Mouse (Mus musculus): ENCODE measurements around the gene Capn15. TPM values are rescaled to one million over a fixed set of nuclear protein-coding genes. Genes with fewer than 3 reads are reported as not detected.

Capn15 gene
- total RNA-seq, 2 experiments from 2014 or later = 5.7 to 9.6 TPM

DNA sequence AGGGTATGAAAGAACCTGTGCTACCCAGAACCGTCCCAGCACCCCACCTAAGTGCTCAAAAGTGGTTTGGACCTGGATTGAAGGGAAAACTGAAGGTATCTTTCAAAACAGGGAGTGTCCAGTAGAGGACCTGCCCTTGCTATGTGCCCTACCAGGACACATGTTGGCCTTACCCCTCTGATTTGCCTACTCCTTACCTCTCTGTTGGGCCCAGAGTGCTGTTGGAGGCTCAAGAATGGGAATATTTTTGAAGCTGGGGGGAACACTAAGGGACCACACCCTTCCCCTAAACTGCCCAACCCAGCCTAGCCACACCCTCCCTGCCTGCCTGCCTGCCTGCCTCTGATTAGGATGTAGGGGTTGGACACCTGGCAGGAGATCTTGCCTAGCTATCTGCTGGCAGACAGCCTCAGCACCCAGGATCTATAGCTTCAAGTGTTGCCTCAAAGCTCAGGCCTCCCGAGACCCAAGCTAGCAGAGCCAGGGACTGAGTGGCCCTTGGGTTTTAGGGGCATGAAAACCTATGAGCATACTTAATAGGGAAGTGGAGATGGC is 42.9 kb downstream of the Capn15 start:
- ATAC-seq (replicated peaks; ENCODE audit: low FRiP score, poor library complexity, severe bottlenecking) = peak; percentile 85

DNA sequence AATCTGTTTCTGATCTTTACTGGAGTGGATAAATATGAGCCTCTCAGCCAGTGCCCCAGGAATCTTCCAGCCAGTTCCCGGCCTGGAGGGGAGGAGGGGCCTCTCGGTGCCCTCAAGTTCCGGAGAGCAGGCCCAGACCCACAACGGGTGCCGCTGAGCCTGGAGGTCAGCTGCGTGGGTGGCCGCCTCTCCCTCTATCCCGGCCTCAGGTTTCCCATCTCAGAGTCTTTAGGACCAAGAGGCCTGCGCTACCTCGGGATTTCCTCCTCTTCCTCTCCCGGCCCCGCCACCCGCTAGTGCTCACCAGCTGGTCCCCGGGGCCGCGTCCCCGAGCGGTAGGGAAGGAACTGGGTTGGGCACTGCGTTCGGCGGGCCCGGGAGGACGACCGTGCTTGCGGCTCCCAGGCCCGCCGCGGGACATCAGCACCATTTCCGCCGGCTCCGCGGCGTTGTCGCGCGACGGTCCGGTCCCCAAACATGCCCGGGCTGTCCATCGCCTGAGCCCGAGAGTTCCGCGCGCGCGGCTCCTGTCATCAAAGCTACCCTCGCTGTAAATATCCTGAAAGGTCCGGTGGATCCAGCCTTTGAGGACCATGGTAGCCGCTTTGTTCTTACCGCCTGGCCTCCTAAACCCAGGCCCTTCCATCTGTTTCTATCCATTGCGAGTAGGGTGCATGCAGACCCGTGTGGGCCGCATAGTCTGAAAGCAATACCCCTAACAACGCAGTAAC is 43.9 kb downstream of the Capn15 start:
- ATAC-seq (replicated peaks; ENCODE audit: low FRiP score, poor library complexity, severe bottlenecking) = no peak

- ATAC-seq (replicated peaks; ENCODE audit: low FRiP score, poor library complexity, severe bottlenecking) = no peak
Observed at GRCm38 (mm10) chr17:25934526-25934925, 51.1 kb downstream of the Capn15 start.

- 0 out of 2 replicates have a peak, but pooled peaks have one; percentile 0 for ATAC-seq (replicated peaks; ENCODE audit: low FRiP score, poor library complexity, severe bottlenecking)
Observed at GRCm38 (mm10) chr17:25925348-25925747, 60.2 kb downstream of the Capn15 start.

- ATAC-seq (replicated peaks; ENCODE audit: low FRiP score, poor library complexity, severe bottlenecking) = no peak
Observed at GRCm38 (mm10) chr17:25922120-25922519, 63.5 kb downstream of the Capn15 start.

DNA sequence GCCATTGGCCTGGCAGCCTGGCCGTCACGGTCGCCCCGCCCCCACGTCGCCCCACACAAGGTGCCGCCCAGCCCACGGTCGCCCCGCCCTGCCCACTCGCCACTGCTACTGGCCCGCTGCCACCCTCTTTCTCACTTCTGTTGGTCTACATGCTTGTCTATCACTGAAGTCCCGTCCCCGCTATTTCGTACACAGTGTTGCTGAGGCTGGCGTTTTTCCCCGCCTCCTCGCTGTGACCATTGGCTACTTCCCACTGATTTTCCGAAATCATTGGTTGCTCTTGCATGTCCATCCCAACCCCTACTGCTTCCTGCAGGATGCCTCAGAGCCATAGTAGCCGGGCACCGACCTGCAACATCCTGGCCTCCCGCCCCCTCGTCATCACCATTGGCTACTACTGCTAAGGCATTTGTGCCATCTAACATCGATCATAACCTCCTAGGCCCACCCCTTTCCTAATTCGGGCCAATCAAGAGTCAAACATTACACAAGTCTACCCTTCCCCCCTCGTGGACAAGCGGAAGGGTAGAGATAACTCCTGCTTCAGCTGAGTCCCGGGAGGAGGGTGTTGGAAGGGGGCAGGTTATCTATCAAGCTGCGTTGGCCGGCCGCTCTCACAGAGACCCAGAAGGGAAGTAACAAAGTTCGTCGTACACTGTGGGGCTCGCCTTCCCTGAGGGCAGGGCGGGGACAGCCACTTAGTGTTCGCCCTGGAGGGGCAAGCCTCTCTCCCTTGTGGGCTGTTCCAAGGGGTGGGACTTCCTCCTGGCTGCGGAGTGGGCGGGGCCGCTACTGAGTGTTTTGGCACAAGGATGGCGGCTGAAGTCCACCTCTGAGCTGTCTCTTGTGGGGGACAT is 65.6 kb downstream of the Capn15 start:
- peak; percentile 85 for ATAC-seq (replicated peaks; ENCODE audit: low FRiP score, poor library complexity, severe bottlenecking)

GRCm38 (mm10) chr17:25919144-25919785 is 66.3 kb downstream of the Capn15 start, which contains the start of gene Rab40c:
Rab40c (minus strand) TSS chr17:25919727.
- ATAC-seq (replicated peaks; ENCODE audit: low FRiP score, poor library complexity, severe bottlenecking) = 0 out of 2 replicates have a peak, but pooled peaks have one; percentile 11

DNA sequence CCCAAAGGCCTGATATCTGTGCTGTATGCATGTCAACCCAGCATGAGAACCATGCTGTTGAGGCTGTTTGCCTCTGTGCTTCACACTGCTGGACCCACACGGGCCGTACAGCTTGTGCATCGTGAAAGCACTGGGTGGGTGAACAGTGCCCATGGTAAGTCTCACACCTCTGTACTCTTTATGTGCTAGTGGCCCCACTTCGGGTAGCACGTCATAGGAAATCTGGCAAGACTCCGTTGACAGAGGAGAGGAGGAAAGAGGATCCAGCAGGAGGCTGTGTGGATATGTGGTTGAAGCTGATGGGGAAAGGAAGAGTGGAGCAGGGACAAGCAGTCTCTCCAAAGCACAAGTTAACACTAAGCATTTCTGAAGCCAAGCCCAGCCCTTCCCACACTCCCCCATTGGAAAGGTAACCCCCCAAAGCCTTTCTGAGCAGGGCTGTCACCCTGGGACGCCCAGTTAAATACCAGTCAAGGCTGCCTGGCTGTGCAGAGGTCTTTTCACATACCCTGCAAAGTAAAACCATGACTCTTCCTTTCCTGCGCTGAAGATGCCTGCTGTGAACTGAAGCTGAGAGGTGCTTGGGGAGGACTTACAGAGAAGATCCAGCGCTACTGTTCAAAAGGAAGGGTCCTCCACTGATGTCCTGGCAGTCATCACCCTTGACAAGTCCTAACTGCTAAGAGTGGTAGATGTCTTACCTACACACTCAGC is 67.4 kb downstream of the Capn15 start:
- no peak for ATAC-seq (replicated peaks; ENCODE audit: low FRiP score, poor library complexity, severe bottlenecking)

GRCm38 (mm10) chr17:25916931-25917647 is 68.5 kb downstream of the Capn15 start:
- no peak for ATAC-seq (replicated peaks; ENCODE audit: low FRiP score, poor library complexity, severe bottlenecking)

GRCm38 (mm10) chr17:25914295-25914694 is 71.3 kb downstream of the Capn15 start:
- ATAC-seq (replicated peaks; ENCODE audit: low FRiP score, poor library complexity, severe bottlenecking) = no peak

DNA sequence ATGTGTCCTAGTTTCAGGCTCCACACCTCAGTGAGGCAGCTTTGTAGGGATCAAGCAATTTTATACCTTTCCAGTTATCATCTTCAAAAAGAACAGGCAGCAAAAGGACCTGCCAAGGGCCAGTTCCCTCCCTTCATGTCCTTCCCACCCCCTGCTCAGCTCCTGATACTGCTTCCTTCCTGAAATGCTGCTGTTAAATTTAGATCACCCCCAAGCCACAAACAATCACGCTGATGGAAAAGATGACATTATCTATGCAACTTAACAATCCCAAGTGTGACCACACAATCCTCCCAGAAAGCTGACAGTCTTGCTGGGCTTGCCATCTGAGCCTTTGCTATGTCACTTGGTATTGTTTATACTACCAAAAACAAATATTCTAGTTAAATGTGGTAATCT is 71.7 kb downstream of the Capn15 start:
- ATAC-seq (replicated peaks; ENCODE audit: low FRiP score, poor library complexity, severe bottlenecking) = no peak

- ATAC-seq (replicated peaks; ENCODE audit: low FRiP score, poor library complexity, severe bottlenecking) = no peak
Observed at GRCm38 (mm10) chr17:25913186-25913876, 72.3 kb downstream of the Capn15 start.

DNA sequence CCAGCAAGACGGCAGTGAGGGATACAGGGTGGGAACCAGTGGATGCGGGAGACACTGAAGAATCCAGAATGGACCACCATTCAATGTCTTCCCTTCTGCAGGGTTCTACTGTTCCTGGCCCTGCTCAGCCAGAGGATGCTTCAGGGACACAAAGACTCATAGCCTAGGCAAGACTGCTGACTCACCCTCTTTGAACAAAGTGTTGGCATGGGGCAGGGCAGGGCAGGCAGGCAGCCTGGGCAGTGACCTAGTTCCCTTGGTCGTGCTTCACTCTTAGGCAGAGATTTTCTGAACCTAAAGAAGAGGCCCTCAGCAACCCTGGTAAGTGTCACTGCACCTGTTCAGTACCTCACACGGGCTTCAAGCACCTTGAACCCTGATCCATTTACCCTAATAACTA is 73.8 kb downstream of the Capn15 start:
- peak; percentile 68 for ATAC-seq (replicated peaks; ENCODE audit: low FRiP score, poor library complexity, severe bottlenecking)

Other genes with a start within 250 kb of the Capn15 start
Only the 30 nearest of the 32 such genes appear.
- gene Narfl, start 212.0 kb downstream of the Capn15 start, total RNA-seq (2015; ENCODE audit: low replicate concordance) = 0.42 and 6.8 TPM in 2 replicates
- 7.1 and 12.0 TPM in 2 replicates for gene Narfl, start 212.0 kb downstream of the Capn15 start, total RNA-seq (2017; ENCODE audit: low replicate concordance)
- 8.6 and 9.6 TPM in 2 replicates for gene Haghl, start 200.1 kb downstream of the Capn15 start, total RNA-seq (2015; ENCODE audit: low replicate concordance)
- gene Haghl, start 200.1 kb downstream of the Capn15 start, total RNA-seq (2017; ENCODE audit: low replicate concordance) = 2.3 and 6.0 TPM in 2 replicates
- gene Ccdc78, start 199.2 kb downstream of the Capn15 start, total RNA-seq (2015; ENCODE audit: low replicate concordance) = not detected in 2 replicates
- not detected in 2 replicates for gene Ccdc78, start 199.2 kb downstream of the Capn15 start, total RNA-seq (2017; ENCODE audit: low replicate concordance)
- gene Fam173a, start 192.9 kb downstream of the Capn15 start, total RNA-seq (2015; ENCODE audit: low replicate concordance) = 38.1 and 51.5 TPM in 2 replicates
- 5.4 and 16.7 TPM in 2 replicates for gene Fam173a, start 192.9 kb downstream of the Capn15 start, total RNA-seq (2017; ENCODE audit: low replicate concordance)
- gene AC134908.4, start 190.1 kb downstream of the Capn15 start, total RNA-seq (2015; ENCODE audit: low replicate concordance) = not detected in 2 replicates
- not detected in 2 replicates for gene AC134908.4, start 190.1 kb downstream of the Capn15 start, total RNA-seq (2017; ENCODE audit: low replicate concordance)
- gene Metrn, start 188.7 kb downstream of the Capn15 start, total RNA-seq (2015; ENCODE audit: low replicate concordance) = not detected in 2 replicates
- gene Metrn, start 188.7 kb downstream of the Capn15 start, total RNA-seq (2017; ENCODE audit: low replicate concordance) = 5.4 and 5.9 TPM in 2 replicates
- gene Fbxl16, start 176.7 kb downstream of the Capn15 start, total RNA-seq (2015; ENCODE audit: low replicate concordance) = not detected in 2 replicates
- not detected in 2 replicates for gene Fbxl16, start 176.7 kb downstream of the Capn15 start, total RNA-seq (2017; ENCODE audit: low replicate concordance)
- gene Wdr24, start 162.2 kb downstream of the Capn15 start, total RNA-seq (2015; ENCODE audit: low replicate concordance) = 4.2 and 6.5 TPM in 2 replicates
- gene Wdr24, start 162.2 kb downstream of the Capn15 start, total RNA-seq (2017; ENCODE audit: low replicate concordance) = 7.0 and 14.5 TPM in 2 replicates
- 5.4 and 6.1 TPM in 2 replicates for gene Jmjd8, start 156.9 kb downstream of the Capn15 start, total RNA-seq (2015; ENCODE audit: low replicate concordance)
- gene Jmjd8, start 156.9 kb downstream of the Capn15 start, total RNA-seq (2017; ENCODE audit: low replicate concordance) = 2.7 and 9.1 TPM in 2 replicates
- gene Stub1, start 152.4 kb downstream of the Capn15 start, total RNA-seq (2015; ENCODE audit: low replicate concordance) = 58.7 and 86.4 TPM in 2 replicates
- gene Stub1, start 152.4 kb downstream of the Capn15 start, total RNA-seq (2017; ENCODE audit: low replicate concordance) = 47.1 and 58.4 TPM in 2 replicates
- gene Rhbdl1, start 148.5 kb downstream of the Capn15 start, total RNA-seq (2015; ENCODE audit: low replicate concordance) = 4.6 TPM in 1 of 2 replicates, not detected in the other
- 0.77 TPM in 1 of 2 replicates, not detected in the other for gene Rhbdl1, start 148.5 kb downstream of the Capn15 start, total RNA-seq (2017; ENCODE audit: low replicate concordance)
- gene Gm20683, start 144.0 kb downstream of the Capn15 start, total RNA-seq (2015; ENCODE audit: low replicate concordance) = 1.3 and 1.4 TPM in 2 replicates
- gene Gm20683, start 144.0 kb downstream of the Capn15 start, total RNA-seq (2017; ENCODE audit: low replicate concordance) = 1.8 TPM in 1 of 2 replicates, not detected in the other
- 34.4 and 37.1 TPM in 2 replicates for gene Rhot2, start 140.9 kb downstream of the Capn15 start, total RNA-seq (2015; ENCODE audit: low replicate concordance)
- gene Rhot2, start 140.9 kb downstream of the Capn15 start, total RNA-seq (2017; ENCODE audit: low replicate concordance) = 39.1 and 41.5 TPM in 2 replicates
- 52.8 and 61.6 TPM in 2 replicates for gene Wdr90, start 124.3 kb downstream of the Capn15 start, total RNA-seq (2015; ENCODE audit: low replicate concordance)
- gene Wdr90, start 124.3 kb downstream of the Capn15 start, total RNA-seq (2017; ENCODE audit: low replicate concordance) = 26.4 and 37.6 TPM in 2 replicates
- gene Mcrip2, start 117.0 kb downstream of the Capn15 start, total RNA-seq (2015; ENCODE audit: low replicate concordance) = 4.2 and 11.9 TPM in 2 replicates
- gene Mcrip2, start 117.0 kb downstream of the Capn15 start, total RNA-seq (2017; ENCODE audit: low replicate concordance) = 3.5 TPM in 1 of 2 replicates, not detected in the other
- gene Mettl26, start 110.7 kb downstream of the Capn15 start, total RNA-seq (2015; ENCODE audit: low replicate concordance) = 10.1 and 17.3 TPM in 2 replicates
- 7.1 and 7.7 TPM in 2 replicates for gene Mettl26, start 110.7 kb downstream of the Capn15 start, total RNA-seq (2017; ENCODE audit: low replicate concordance)
- gene Wfikkn1, start 104.9 kb downstream of the Capn15 start, total RNA-seq (2015; ENCODE audit: low replicate concordance) = not detected in 2 replicates
- 0.26 and 1.7 TPM in 2 replicates for gene Wfikkn1, start 104.9 kb downstream of the Capn15 start, total RNA-seq (2017; ENCODE audit: low replicate concordance)
- gene Rab40c, start 66.1 kb downstream of the Capn15 start, total RNA-seq (2015; ENCODE audit: low replicate concordance) = 2.2 and 2.5 TPM in 2 replicates
- gene Rab40c, start 66.1 kb downstream of the Capn15 start, total RNA-seq (2017; ENCODE audit: low replicate concordance) = 0.98 and 3.2 TPM in 2 replicates
- 1,618 and 1,746 TPM in 2 replicates for gene Pigq, start 40.9 kb downstream of the Capn15 start, total RNA-seq (2015; ENCODE audit: low replicate concordance)
- 1,554 and 1,638 TPM in 2 replicates for gene Pigq, start 40.9 kb downstream of the Capn15 start, total RNA-seq (2017; ENCODE audit: low replicate concordance)
- gene Nhlrc4, start 40.8 kb downstream of the Capn15 start, total RNA-seq (2015; ENCODE audit: low replicate concordance) = 13.7 and 13.8 TPM in 2 replicates
- 13.7 and 18.9 TPM in 2 replicates for gene Nhlrc4, start 40.8 kb downstream of the Capn15 start, total RNA-seq (2017; ENCODE audit: low replicate concordance)
- gene A930017K11Rik, start 33.2 kb downstream of the Capn15 start, total RNA-seq (2015; ENCODE audit: low replicate concordance) = not detected in 2 replicates
- not detected in 2 replicates for gene A930017K11Rik, start 33.2 kb downstream of the Capn15 start, total RNA-seq (2017; ENCODE audit: low replicate concordance)
- not detected in 2 replicates for gene Rab11fip3, start 83.8 kb upstream of the Capn15 start, total RNA-seq (2015; ENCODE audit: low replicate concordance)
- gene Rab11fip3, start 83.8 kb upstream of the Capn15 start, total RNA-seq (2017; ENCODE audit: low replicate concordance) = 0.26 TPM in 1 of 2 replicates, not detected in the other
- gene Decr2, start 104.5 kb upstream of the Capn15 start, total RNA-seq (2015; ENCODE audit: low replicate concordance) = 1.8 TPM in 1 of 2 replicates, not detected in the other
- 1.4 TPM in 1 of 2 replicates, not detected in the other for gene Decr2, start 104.5 kb upstream of the Capn15 start, total RNA-seq (2017; ENCODE audit: low replicate concordance)
- gene Nme4, start 109.8 kb upstream of the Capn15 start, total RNA-seq (2015; ENCODE audit: low replicate concordance) = 3.6 and 5.9 TPM in 2 replicates
- 3.4 TPM in 1 of 2 replicates, not detected in the other for gene Nme4, start 109.8 kb upstream of the Capn15 start, total RNA-seq (2017; ENCODE audit: low replicate concordance)
- gene Tmem8, start 127.5 kb upstream of the Capn15 start, total RNA-seq (2015; ENCODE audit: low replicate concordance) = 13.0 and 13.8 TPM in 2 replicates
- gene Tmem8, start 127.5 kb upstream of the Capn15 start, total RNA-seq (2017; ENCODE audit: low replicate concordance) = 6.7 and 8.9 TPM in 2 replicates
- gene Mrpl28, start 137.7 kb upstream of the Capn15 start, total RNA-seq (2015; ENCODE audit: low replicate concordance) = 32.3 and 39.3 TPM in 2 replicates
- gene Mrpl28, start 137.7 kb upstream of the Capn15 start, total RNA-seq (2017; ENCODE audit: low replicate concordance) = 27.6 and 30.9 TPM in 2 replicates
- gene Axin1, start 152.9 kb upstream of the Capn15 start, total RNA-seq (2015; ENCODE audit: low replicate concordance) = 12.2 and 35.3 TPM in 2 replicates
- 44.4 and 84.3 TPM in 2 replicates for gene Axin1, start 152.9 kb upstream of the Capn15 start, total RNA-seq (2017; ENCODE audit: low replicate concordance)
- 4.7 and 13.4 TPM in 2 replicates for gene Pdia2, start 213.3 kb upstream of the Capn15 start, total RNA-seq (2015; ENCODE audit: low replicate concordance)
- 4.1 and 24.4 TPM in 2 replicates for gene Pdia2, start 213.3 kb upstream of the Capn15 start, total RNA-seq (2017; ENCODE audit: low replicate concordance)
- gene Rgs11, start 217.2 kb upstream of the Capn15 start, total RNA-seq (2015; ENCODE audit: low replicate concordance) = not detected in 2 replicates
- not detected in 2 replicates for gene Rgs11, start 217.2 kb upstream of the Capn15 start, total RNA-seq (2017; ENCODE audit: low replicate concordance)
- 3.2 TPM in 1 of 2 replicates, not detected in the other for gene Arhgdig, start 222.0 kb upstream of the Capn15 start, total RNA-seq (2015; ENCODE audit: low replicate concordance)
- gene Arhgdig, start 222.0 kb upstream of the Capn15 start, total RNA-seq (2017; ENCODE audit: low replicate concordance) = not detected in 2 replicates